Mouse (Mus musculus): ENCODE measurements around the gene Prkce. TPM values are rescaled to one million over a fixed set of nuclear protein-coding genes. Genes with fewer than 3 reads are reported as not detected.

Gene Prkce
- total RNA-seq, 2 experiments from 2014 or later: 273 to 281 TPM

GRCm38 (mm10) chr17:86408614-86409006, 241.0 kb downstream of the Prkce start:
- no peak for DNase-seq (ENCODE audit: extremely low spot score in 1 of 2, low spot score in 2 of 2)
- intact Hi-C loops (cut with DNase I): no loop called here

- DNase-seq (ENCODE audit: extremely low spot score in 1 of 2, low spot score in 2 of 2): no peak
- intact Hi-C loops (cut with DNase I): no loop called here
Observed at GRCm38 (mm10) chr17:86409485-86409884, 241.9 kb downstream of the Prkce start.

GRCm38 (mm10) chr17:86410496-86410895, 242.9 kb downstream of the Prkce start:
- no peak for DNase-seq (ENCODE audit: extremely low spot score in 1 of 2, low spot score in 2 of 2)
- intact Hi-C loops (cut with DNase I): no loop called here

- intact Hi-C loops (cut with DNase I): no loop called here
- DNase-seq (ENCODE audit: extremely low spot score in 1 of 2, low spot score in 2 of 2): no peak
Observed at GRCm38 (mm10) chr17:86412141-86412540, 244.6 kb downstream of the Prkce start.

- intact Hi-C loops (cut with DNase I): no loop called here
- DNase-seq (ENCODE audit: extremely low spot score in 1 of 2, low spot score in 2 of 2): no peak
Observed at GRCm38 (mm10) chr17:86414608-86415007, 247.0 kb downstream of the Prkce start.

- DNase-seq (ENCODE audit: extremely low spot score in 1 of 2, low spot score in 2 of 2): peak in 1 of 2 experiments; percentile 70
- intact Hi-C loops (cut with DNase I): no loop called here
Observed at GRCm38 (mm10) chr17:86415989-86416388, 248.4 kb downstream of the Prkce start.

GRCm38 (mm10) chr17:86418334-86418733, 250.7 kb downstream of the Prkce start:
- peak in 1 of 2 experiments; percentile 42 for DNase-seq (ENCODE audit: extremely low spot score in 1 of 2, low spot score in 2 of 2)
- intact Hi-C loops (cut with DNase I): no loop called here

- DNase-seq (ENCODE audit: extremely low spot score in 1 of 2, low spot score in 2 of 2): no peak
- intact Hi-C loops (cut with DNase I): no loop called here
Observed at GRCm38 (mm10) chr17:86419199-86419598, 251.6 kb downstream of the Prkce start.

- intact Hi-C loops (cut with DNase I): no loop called here
- no peak for DNase-seq (ENCODE audit: extremely low spot score in 1 of 2, low spot score in 2 of 2)
Observed at GRCm38 (mm10) chr17:86420646-86421338, 253.2 kb downstream of the Prkce start.

- intact Hi-C loops (cut with DNase I): no loop called here
Observed at GRCm38 (mm10) chr17:86422023-86422422, 254.4 kb downstream of the Prkce start.

GRCm38 (mm10) chr17:86429877-86430276, 262.3 kb downstream of the Prkce start:
- intact Hi-C loops (cut with DNase I): no loop called here

More at GRCm38 (mm10) chr17:86422023-86422422, 254.4 kb downstream of the Prkce start:
- DNase-seq (ENCODE audit: extremely low spot score in 1 of 2, low spot score in 2 of 2): no peak

GRCm38 (mm10) chr17:86433117-86433516, 265.5 kb downstream of the Prkce start:
- intact Hi-C loops (cut with DNase I): no loop called here
- DNase-seq (ENCODE audit: extremely low spot score in 1 of 2, low spot score in 2 of 2): no peak

More at GRCm38 (mm10) chr17:86429877-86430276, 262.3 kb downstream of the Prkce start:
- no peak for DNase-seq (ENCODE audit: extremely low spot score in 1 of 2, low spot score in 2 of 2)

- intact Hi-C loops (cut with DNase I): no loop called here
- DNase-seq (ENCODE audit: extremely low spot score in 1 of 2, low spot score in 2 of 2): peak in 1 of 2 experiments; percentile 59
Observed at GRCm38 (mm10) chr17:86433813-86434212, 266.2 kb downstream of the Prkce start.

- no peak for DNase-seq (ENCODE audit: extremely low spot score in 1 of 2, low spot score in 2 of 2)
- intact Hi-C loops (cut with DNase I): no loop called here
Observed at GRCm38 (mm10) chr17:86434781-86435180, 267.2 kb downstream of the Prkce start.

- intact Hi-C loops (cut with DNase I): no loop called here
- DNase-seq (ENCODE audit: extremely low spot score in 1 of 2, low spot score in 2 of 2): no peak
Observed at GRCm38 (mm10) chr17:86435570-86435969, 268.0 kb downstream of the Prkce start.

GRCm38 (mm10) chr17:86435984-86436383, 268.4 kb downstream of the Prkce start:
- no peak for DNase-seq (ENCODE audit: extremely low spot score in 1 of 2, low spot score in 2 of 2)
- intact Hi-C loops (cut with DNase I): no loop called here

- intact Hi-C loops (cut with DNase I): no loop called here
Observed at GRCm38 (mm10) chr17:86436583-86437370, 269.2 kb downstream of the Prkce start.

GRCm38 (mm10) chr17:86437516-86438277, 270.1 kb downstream of the Prkce start:
- intact Hi-C loops (cut with DNase I): no loop called here
- DNase-seq (ENCODE audit: extremely low spot score in 1 of 2, low spot score in 2 of 2): peak; percentile 68 to 76

More at GRCm38 (mm10) chr17:86436583-86437370, 269.2 kb downstream of the Prkce start:
- DNase-seq (ENCODE audit: extremely low spot score in 1 of 2, low spot score in 2 of 2): no peak

- DNase-seq (ENCODE audit: extremely low spot score in 1 of 2, low spot score in 2 of 2): no peak
- intact Hi-C loops (cut with DNase I): no loop called here
Observed at GRCm38 (mm10) chr17:86438278-86438661, 270.7 kb downstream of the Prkce start.
